Mouse (Mus musculus) brain, adult 2 months (tissue): ENCODE data around the gene Mphosph9.
"Not testable (repeated sequence)": the region's sequence is repeated elsewhere in the genome, so short reads cannot be mapped to it uniquely, and the experiment has no call there.

Source experiments
- DNase-seq: peaks from one replicate; pipeline ENCODE4 v3.0.0; 2011; ENCODE audit warnings: low read depth, low spot score

Gene Mphosph9

GRCm38 (mm10) chr5:124236180-124236579 is 91.6 kb downstream of the Mphosph9 start:
- no peak for DNase-seq

- no peak for DNase-seq
Observed at GRCm38 (mm10) chr5:124234778-124235177, 93.0 kb downstream of the Mphosph9 start.

GRCm38 (mm10) chr5:124233874-124234661 is 93.7 kb downstream of the Mphosph9 start:
- peak; percentile 68 for DNase-seq

- peak; percentile 66 for DNase-seq
Observed at GRCm38 (mm10) chr5:124233144-124233465, 94.7 kb downstream of the Mphosph9 start.

- DNase-seq: no peak
Observed at GRCm38 (mm10) chr5:124232360-124233143, 95.2 kb downstream of the Mphosph9 start.

GRCm38 (mm10) chr5:124230461-124230860 is 97.3 kb downstream of the Mphosph9 start:
- DNase-seq: no peak

GRCm38 (mm10) chr5:124227193-124227592 is 100.6 kb downstream of the Mphosph9 start:
- DNase-seq: no peak

- DNase-seq: no peak
Observed at GRCm38 (mm10) chr5:124226494-124226893, 101.3 kb downstream of the Mphosph9 start.

- DNase-seq: peak; percentile 55
Observed at GRCm38 (mm10) chr5:124225891-124226290, 101.9 kb downstream of the Mphosph9 start.

- DNase-seq: peak; percentile 54
Observed at GRCm38 (mm10) chr5:124224321-124225092, 103.3 kb downstream of the Mphosph9 start.

GRCm38 (mm10) chr5:124223574-124223973 is 104.2 kb downstream of the Mphosph9 start:
- no peak for DNase-seq

- peak; percentile 65 for DNase-seq
Observed at GRCm38 (mm10) chr5:124222696-124223095, 105.1 kb downstream of the Mphosph9 start.

- DNase-seq: no peak
Observed at GRCm38 (mm10) chr5:124221736-124222040, 106.1 kb downstream of the Mphosph9 start.

GRCm38 (mm10) chr5:124221037-124221735 is 106.6 kb downstream of the Mphosph9 start:
- peak; percentile 96 for DNase-seq

- DNase-seq: no peak
Observed at GRCm38 (mm10) chr5:124220551-124220950, 107.2 kb downstream of the Mphosph9 start.

GRCm38 (mm10) chr5:124219431-124219830 is 108.3 kb downstream of the Mphosph9 start:
- no peak for DNase-seq

- peak; percentile 53 for DNase-seq
Observed at GRCm38 (mm10) chr5:124218986-124219385, 108.8 kb downstream of the Mphosph9 start.

- DNase-seq: peak; percentile 88
Observed at GRCm38 (mm10) chr5:124217566-124218249, 110.1 kb downstream of the Mphosph9 start.

GRCm38 (mm10) chr5:124217092-124217491 is 110.7 kb downstream of the Mphosph9 start:
- not testable (repeated sequence) for DNase-seq

- no peak for DNase-seq
Observed at GRCm38 (mm10) chr5:124216403-124216802, 111.4 kb downstream of the Mphosph9 start.

GRCm38 (mm10) chr5:124215647-124216046 is 112.1 kb downstream of the Mphosph9 start:
- DNase-seq: no peak
